Mouse (Mus musculus) intestine, embryonic 14.5 days (tissue): ENCODE measurements around the gene Abcg4. TPM values are rescaled to one million over a fixed set of nuclear protein-coding genes. Genes with fewer than 3 reads are reported as not detected.

ENCODE experiments used
- ATAC-seq: fragments of 200-750 bp; cut with Nextera tagmentation; replicated peaks from 2 replicates; pipeline ENCODE4 v1.8.0; 2017; ENCODE audit warnings: low read depth, moderate number of reproducible peaks, moderate TSS enrichment, moderate library complexity; ENCODE audit not compliant: low FRiP score, low TSS enrichment
- DNase-seq: peaks from one replicate; pipeline ENCODE4 v3.0.0-alpha.2; 2018; ENCODE audit warnings: low spot score
- H3K27ac ChIP-seq: fragments of 300-500 bp; sonication (generic); 2 replicates; pipeline ENCODE4 v1.5.1; 2014; ENCODE audit warnings: low read depth, mild to moderate bottlenecking, control low read depth
- H3K27me3 ChIP-seq: fragments of 300-500 bp; sonication (generic); replicated peaks from 2 replicates; pipeline ENCODE4 v1.6.1; 2014; ENCODE audit warnings: low read length, control low read depth; ENCODE audit not compliant: control insufficient read depth, insufficient read depth
- H3K36me3 ChIP-seq: fragments of 300-500 bp; sonication (generic); 2 replicates; pipeline ENCODE4 v1.6.1; 2014; ENCODE audit warnings: low read length, control low read depth; ENCODE audit not compliant: control insufficient read depth, insufficient read depth
- H3K4me1 ChIP-seq: fragments of 300-500 bp; sonication (generic); replicated peaks from 2 replicates; pipeline ENCODE4 v1.6.1; 2014; ENCODE audit warnings: low read length, control low read depth, mixed read lengths; ENCODE audit not compliant: control insufficient read depth, insufficient read depth
- H3K4me2 ChIP-seq: fragments of 300-500 bp; sonication (generic); 2 replicates; pipeline ENCODE4 v1.6.1; 2014; ENCODE audit warnings: low read length
- H3K4me3 ChIP-seq: fragments of 300-500 bp; sonication (generic); 2 replicates; pipeline ENCODE4 v1.5.1; 2014; ENCODE audit warnings: low read depth, low read length, control low read depth, mixed read lengths
- H3K9ac ChIP-seq: fragments of 300-500 bp; sonication (generic); 2 replicates; pipeline ENCODE4 v1.6.1; 2014; ENCODE audit warnings: mild to moderate bottlenecking, low read length
- H3K9me3 ChIP-seq: fragments of 300-500 bp; sonication (generic); 2 replicates; pipeline ENCODE4 v1.6.1; 2016; ENCODE audit warnings: low read length, control low read depth; ENCODE audit not compliant: control insufficient read depth
- WGBS: fragments of 180-500 bp; shearing (Covaris S2); extraction: QIAGEN DNeasy Blood & Tissue Kit; methylation state at CpG from one replicate; pipeline ENCODE4 v1.1.7; 2014; 5-methylcytosine and 5-hydroxymethylcytosine counted together
- microRNA-seq: library from miRNA; unstranded; fragments of <30 nt; microRNA quantifications from one replicate; pipeline ENCODE4, GENCODE M21; 2016
- polyA plus RNA-seq: library from polyadenylated mRNA; unstranded; fragments of >200 nt; fragmentation: Nextera tagmentation; extraction: Ambion mirVana; gene quantifications from 2 replicates; pipeline ENCODE4 v1.2.1, GENCODE M21; 2014

The Abcg4 gene
- polyA plus RNA-seq, 1 experiment from 2014 or later = 3.6 TPM

DNA sequence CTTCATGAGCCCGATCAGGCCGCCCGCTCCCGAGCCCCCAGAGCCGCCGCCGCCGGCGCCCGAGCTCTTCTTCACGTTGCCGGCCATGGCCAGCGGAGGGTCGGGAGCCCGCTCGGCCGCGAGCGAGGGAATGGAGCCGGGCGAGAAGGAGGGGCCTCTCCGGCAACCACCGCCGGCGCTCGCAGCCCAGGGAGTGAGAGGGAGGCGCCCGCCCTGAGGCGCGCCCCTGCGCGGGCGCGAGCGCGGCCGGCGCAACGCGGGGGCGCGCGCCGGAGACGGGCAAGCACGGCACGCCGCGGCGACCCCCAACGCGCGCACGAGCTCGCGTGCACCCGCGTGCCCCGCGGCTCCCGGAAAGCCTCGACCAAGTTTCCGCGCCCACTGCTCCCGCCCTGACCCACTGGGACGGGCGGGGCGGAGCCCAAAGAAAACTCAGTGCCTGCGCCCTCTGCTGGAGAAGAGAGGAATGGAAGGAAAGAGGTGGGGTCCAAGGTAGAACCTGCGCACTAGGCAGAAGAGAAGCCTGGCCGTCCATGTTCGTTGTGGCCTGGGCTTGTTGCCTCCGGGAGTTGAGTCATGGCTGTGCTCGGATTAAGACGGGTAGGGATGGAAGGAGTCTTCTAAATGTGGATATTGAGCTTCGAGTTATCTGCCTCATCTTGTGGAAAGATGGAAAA, 54.5 kb downstream of the Abcg4 start, which contains the start of gene Cbl:
Gene Cbl, minus strand, starts transcription at position 248 of the 677 bp plus-strand sequence.
- Histone ChIP-seq H3K4me3 (peak within 1 kb of the TSS; percentile 87), H3K4me2 (peak within 1 kb of the TSS; percentile 78), H3K27me3 (no peaks in the 10 kb centered on the region), H3K36me3 (no peaks in the 10 kb centered on the region), H3K27ac (peak within 1 kb of the TSS; percentile 90), H3K4me1 (peaks cover 20% of the 10 kb centered on the region), H3K9ac (peak within 1 kb of the TSS; percentile 88), H3K9me3 (no peaks in the 10 kb centered on the region)
- ATAC-seq (peak; percentile 96), DNase-seq (peak; percentile 100)
- WGBS = under 1% methylated on average over 67 of the region's 76 CpGs

DNA sequence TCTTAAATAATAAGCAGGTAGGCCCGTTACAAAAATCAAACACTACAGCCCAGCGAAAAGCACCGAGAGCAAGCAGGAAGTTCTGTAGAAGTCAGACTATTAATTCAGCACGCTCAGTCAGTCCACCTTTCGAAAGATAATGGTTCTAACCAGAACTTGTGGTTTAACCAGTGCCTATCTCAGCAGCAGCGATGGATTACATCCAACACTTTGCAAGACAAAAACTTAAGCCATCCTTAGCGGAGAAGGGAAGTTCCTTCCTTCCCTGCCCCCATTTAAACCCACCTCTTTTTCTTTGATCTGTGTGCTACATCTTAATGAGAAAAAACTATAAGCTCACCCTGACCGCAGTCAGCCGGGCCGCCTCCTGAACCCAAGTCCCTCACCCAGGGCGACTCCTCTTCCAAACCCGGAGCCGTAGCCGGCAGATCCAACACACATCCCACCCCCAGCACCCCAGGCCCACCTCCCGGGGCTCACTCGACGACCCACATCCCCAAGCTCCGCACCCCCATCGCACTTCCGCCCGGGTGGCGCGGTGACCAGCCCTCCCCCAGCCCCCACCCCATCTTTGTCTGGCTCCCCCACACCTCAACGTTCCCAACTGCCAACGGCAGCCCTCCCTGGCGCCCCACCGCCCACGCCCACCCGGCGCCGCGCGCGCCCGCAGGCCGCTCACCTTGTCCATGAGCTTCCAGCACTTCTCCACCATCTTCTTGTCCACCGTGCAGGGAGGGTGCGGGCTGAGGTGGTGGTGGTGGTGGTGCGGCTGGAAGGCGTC, 55.2 kb downstream of the Abcg4 start:
- peaks cover 20% of the 10 kb centered on the region for H3K4me1 ChIP-seq
- peak overlapping the region; percentile 90 for H3K27ac ChIP-seq
- peak overlapping the region; percentile 88 for H3K9ac ChIP-seq
- H3K36me3 ChIP-seq = no peaks in the 10 kb centered on the region
- DNase-seq (no peak), ATAC-seq (peak; percentile 78)
- peak overlapping the region; percentile 78 for H3K4me2 ChIP-seq
- peak overlapping the region; percentile 87 for H3K4me3 ChIP-seq
- WGBS = under 1% methylated on average over 40 of the region's 40 CpGs
- no peaks in the 10 kb centered on the region for H3K27me3 ChIP-seq
- no peaks in the 10 kb centered on the region for H3K9me3 ChIP-seq

DNA sequence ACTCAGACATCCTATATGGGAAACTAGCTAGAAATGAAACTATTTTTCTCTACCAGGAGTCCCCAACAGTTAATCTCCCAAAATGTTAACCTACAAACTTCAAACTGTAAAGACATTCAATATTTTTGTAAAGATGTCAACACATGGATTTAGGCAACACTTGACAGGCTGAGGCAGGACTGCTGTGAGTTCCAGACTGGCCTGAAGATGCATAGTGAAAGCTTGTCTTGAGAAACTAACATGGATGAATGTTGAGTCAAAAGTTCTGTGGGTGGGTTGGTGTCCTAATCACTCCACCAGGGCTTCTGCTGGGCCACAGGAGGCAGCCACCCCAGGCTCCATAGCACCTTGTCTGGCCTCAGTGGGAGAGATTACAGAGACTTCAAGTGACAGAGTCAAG, 56.8 kb downstream of the Abcg4 start:
- ATAC-seq (no peak), DNase-seq (no peak)
- Histone ChIP-seq H3K9me3 (no peaks in the 10 kb centered on the region), H3K4me3 (no peak overlapping the region), H3K4me2 (peak overlapping the region; percentile 78; the same call in 1 of the 2 replicates), H3K9ac (no peak overlapping the region), H3K27ac (no peak overlapping the region), H3K36me3 (no peaks in the 10 kb centered on the region), H3K27me3 (no peaks in the 10 kb centered on the region), H3K4me1 (peaks cover 20% of the 10 kb centered on the region)

DNA sequence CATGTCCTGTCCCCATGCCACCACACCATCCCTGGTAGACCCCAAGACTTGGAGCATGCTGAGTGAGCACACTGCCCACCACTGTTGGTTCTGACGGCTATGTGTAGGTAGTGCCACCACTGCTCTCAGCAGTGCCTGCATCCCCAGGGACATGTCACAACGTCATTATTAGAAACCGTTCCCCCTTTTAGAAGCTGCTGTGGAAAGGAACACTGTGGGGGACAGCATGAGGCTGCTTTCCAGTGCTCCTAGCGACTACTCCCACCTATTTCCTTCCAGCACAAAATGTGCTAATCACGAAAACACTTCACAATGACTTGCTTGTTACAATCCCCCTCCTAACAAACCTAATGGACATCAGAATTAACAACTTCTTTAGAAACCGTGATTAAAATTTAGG, 62.4 kb downstream of the Abcg4 start:
- no peak overlapping the region for H3K27ac ChIP-seq
- WGBS = 62% methylated on average over 6 of the region's 6 CpGs
- H3K4me3 ChIP-seq = no peak overlapping the region
- no peak overlapping the region for H3K9ac ChIP-seq
- no peaks in the 10 kb centered on the region for H3K36me3 ChIP-seq
- ATAC-seq = no peak
- no peak for DNase-seq
- no peaks in the 10 kb centered on the region for H3K27me3 ChIP-seq
- H3K9me3 ChIP-seq = no peaks in the 10 kb centered on the region
- H3K4me2 ChIP-seq = no peak overlapping the region
- peaks cover 11% of the 10 kb centered on the region; the same call in 1 of the 2 replicates for H3K4me1 ChIP-seq

Small RNAs within 50 kb of the gene (microRNA-seq; reads per million reads assigned to microRNA genes)
- not detected for gene Gm44335

Other genes starting within 250 kb of the Abcg4 start
- 0.62 and 2.0 TPM in 2 replicates for gene Thy1, start 245.2 kb downstream of the Abcg4 start, polyA plus RNA-seq
- gene Usp2, start 221.6 kb downstream of the Abcg4 start, polyA plus RNA-seq = 11.0 and 12.5 TPM in 2 replicates
- 0.18 TPM in 1 of 2 replicates, not detected in the other for gene Mfrp, start 186.9 kb downstream of the Abcg4 start, polyA plus RNA-seq
- gene C1qtnf5, start 181.4 kb downstream of the Abcg4 start, polyA plus RNA-seq = 3.2 and 3.4 TPM in 2 replicates
- 0.14 and 0.36 TPM in 2 replicates for gene Gm49380, start 175.1 kb downstream of the Abcg4 start, polyA plus RNA-seq
- gene Rnf26, start 175.1 kb downstream of the Abcg4 start, polyA plus RNA-seq = 70.2 and 75.7 TPM in 2 replicates
- gene Mcam, start 154.1 kb downstream of the Abcg4 start, polyA plus RNA-seq = 47.9 and 49.7 TPM in 2 replicates
- gene Cbl, start 54.6 kb downstream of the Abcg4 start, polyA plus RNA-seq = 18.1 and 19.9 TPM in 2 replicates
- gene Ccdc153, start 47.9 kb downstream of the Abcg4 start, polyA plus RNA-seq = not detected in 2 replicates
- gene Pdzd3, start 37.1 kb downstream of the Abcg4 start, polyA plus RNA-seq = 3.1 TPM in 2 replicates
- gene Nlrx1, start 20.0 kb downstream of the Abcg4 start, polyA plus RNA-seq = 6.3 and 7.0 TPM in 2 replicates
- gene Hinfp, start 17.1 kb upstream of the Abcg4 start, polyA plus RNA-seq = 18.5 and 22.9 TPM in 2 replicates
- 5.7 and 5.8 TPM in 2 replicates for gene C2cd2l, start 31.7 kb upstream of the Abcg4 start, polyA plus RNA-seq
- gene Dpagt1, start 37.4 kb upstream of the Abcg4 start, polyA plus RNA-seq = 45.4 and 46.2 TPM in 2 replicates
- gene H2afx, start 46.1 kb upstream of the Abcg4 start, polyA plus RNA-seq = 302 and 311 TPM in 2 replicates
- gene Hmbs, start 55.6 kb upstream of the Abcg4 start, polyA plus RNA-seq = 122 and 128 TPM in 2 replicates
- gene Vps11, start 73.1 kb upstream of the Abcg4 start, polyA plus RNA-seq = 25.3 and 29.5 TPM in 2 replicates
- 28.4 and 37.0 TPM in 2 replicates for gene Hyou1, start 90.9 kb upstream of the Abcg4 start, polyA plus RNA-seq
- 37.8 and 38.1 TPM in 2 replicates for gene Slc37a4, start 108.2 kb upstream of the Abcg4 start, polyA plus RNA-seq
- 2,858 and 3,005 TPM in 2 replicates for gene Rps25, start 118.5 kb upstream of the Abcg4 start, polyA plus RNA-seq
- gene Trappc4, start 119.0 kb upstream of the Abcg4 start, polyA plus RNA-seq = 113 and 120 TPM in 2 replicates
- gene Ccdc84, start 130.0 kb upstream of the Abcg4 start, polyA plus RNA-seq = 27.1 and 29.3 TPM in 2 replicates
- gene Foxr1, start 152.5 kb upstream of the Abcg4 start, polyA plus RNA-seq = not detected in 2 replicates
- gene Upk2, start 166.4 kb upstream of the Abcg4 start, polyA plus RNA-seq = 2.1 and 2.3 TPM in 2 replicates
- gene Bcl9l, start 194.2 kb upstream of the Abcg4 start, polyA plus RNA-seq = 10.2 TPM in 2 replicates